Mouse (Mus musculus) megakaryocyte, embryonic 14.5 days (primary cell): ENCODE measurements around the gene Col6a6.

Experiments used
- FLI1 ChIP-seq: IDR thresholded peaks from 2 replicates; pipeline ENCODE4 v1.6.1; 2012; ENCODE audit warnings: low read length, inconsistent platforms, mixed read lengths
- GATA1 ChIP-seq: IDR thresholded peaks from 3 replicates; pipeline ENCODE4 v1.6.1; 2012; ENCODE audit warnings: mixed read lengths, low read length, inconsistent platforms, borderline replicate concordance

- TF ChIP-seq GATA1 (no peak), FLI1 (no peak)
Observed at GRCm38 (mm10) chr9:105656189-105656588, 171.8 kb downstream of the Col6a6 start.
